Mouse (Mus musculus) midbrain, embryonic 10.5 days (tissue): ENCODE data around the gene Eva1c. TPM values are rescaled to one million over a fixed set of nuclear protein-coding genes. Genes with fewer than 3 reads are reported as not detected.

Source experiments
- DNase-seq: peaks from one replicate; pipeline ENCODE4 v3.0.0-alpha.2; 2017; ENCODE audit warnings: low spot score
- H3K27ac ChIP-seq: fragments of 300-500 bp; sonication (generic); replicated peaks from 2 replicates; pipeline ENCODE4 v1.5.1; 2016; ENCODE audit warnings: mild to moderate bottlenecking
- H3K27me3 ChIP-seq: fragments of 300-500 bp; sonication (generic); 2 replicates; pipeline ENCODE4 v1.6.1; 2016; ENCODE audit warnings: low read depth, mild to moderate bottlenecking; ENCODE audit not compliant: poor library complexity, severe bottlenecking
- H3K36me3 ChIP-seq: fragments of 300-500 bp; sonication (generic); 2 replicates; pipeline ENCODE4 v1.6.1; 2016; ENCODE audit warnings: mild to moderate bottlenecking, moderate library complexity
- H3K4me1 ChIP-seq: fragments of 300-500 bp; sonication (generic); 2 replicates; pipeline ENCODE4 v1.6.1; 2016
- H3K4me3 ChIP-seq: fragments of 300-500 bp; sonication (generic); 2 replicates; pipeline ENCODE4 v1.5.1; 2016; ENCODE audit warnings: mild to moderate bottlenecking, moderate library complexity
- H3K9me3 ChIP-seq: fragments of 300-500 bp; sonication (generic); replicated peaks from 2 replicates; pipeline ENCODE4 v1.6.1; 2016; ENCODE audit warnings: mild to moderate bottlenecking
- WGBS: fragments of 180-500 bp; shearing (Covaris S2); methylation state at CpG from one replicate; pipeline ENCODE4 v1.1.7; 2016; 5-methylcytosine and 5-hydroxymethylcytosine counted together
- polyA plus RNA-seq: library from polyadenylated mRNA; unstranded; fragments of >200 nt; fragmentation: Nextera tagmentation; extraction: Ambion mirVana; gene quantifications from 2 replicates; pipeline ENCODE4 v1.2.1, GENCODE M21; 2016

Eva1c gene
- polyA plus RNA-seq, 1 experiment from 2014 or later, result 0.96 TPM

- Histone ChIP-seq H3K36me3 (no peaks in the 10 kb centered on the region), H3K4me3 (peak overlapping the region; percentile 65), H3K9me3 (no peaks in the 10 kb centered on the region), H3K27me3 (peaks cover 80% of the 10 kb centered on the region), H3K4me1 (peaks cover 47% of the 10 kb centered on the region), H3K27ac (peak overlapping the region; percentile 69)
- WGBS, result 2% methylated on average over 45 of the region's 45 CpGs
- peak; percentile 71 for DNase-seq
These were observed 3.6 kb downstream of the Eva1c start for GRCm38 (mm10) chr16:90829894-90830685.

- WGBS, result under 1% methylated on average over 67 of the region's 67 CpGs
- DNase-seq, result peak; percentile 75
- no peaks in the 10 kb centered on the region for H3K36me3 ChIP-seq
- peaks cover 47% of the 10 kb centered on the region for H3K4me1 ChIP-seq
- H3K9me3 ChIP-seq, result no peaks in the 10 kb centered on the region
- peak overlapping the region; percentile 69 for H3K27ac ChIP-seq
- H3K4me3 ChIP-seq, result peak overlapping the region; percentile 65
- peaks cover 85% of the 10 kb centered on the region for H3K27me3 ChIP-seq
These were observed 4.3 kb downstream of the Eva1c start for GRCm38 (mm10) chr16:90830686-90831439.

DNA sequence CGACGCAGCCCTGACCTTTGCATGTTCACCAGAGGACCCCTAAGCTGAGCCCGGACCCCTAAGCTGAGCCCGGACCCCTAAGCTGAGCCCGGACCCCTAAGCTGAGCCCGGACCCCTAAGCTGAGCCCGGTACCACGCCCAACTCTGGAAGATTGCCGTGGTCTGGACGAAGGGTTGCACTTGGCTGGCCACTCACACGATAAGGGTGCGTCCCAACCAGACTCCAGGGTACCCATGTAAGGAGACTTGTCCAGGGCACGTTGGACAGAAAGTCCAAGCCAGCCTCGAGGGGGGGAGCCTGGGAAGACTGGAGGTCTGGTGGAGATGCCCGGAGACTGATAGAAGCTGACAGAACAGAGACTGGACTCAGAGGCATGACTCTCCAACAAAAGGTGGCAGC, 5.2 kb downstream of the Eva1c start:
- H3K4me3 ChIP-seq, result peak overlapping the region; percentile 65
- no peaks in the 10 kb centered on the region for H3K9me3 ChIP-seq
- H3K27ac ChIP-seq, result no peak overlapping the region
- 20% methylated on average over 15 of the region's 15 CpGs for WGBS
- H3K4me1 ChIP-seq, result peaks cover 47% of the 10 kb centered on the region
- H3K36me3 ChIP-seq, result no peaks in the 10 kb centered on the region
- H3K27me3 ChIP-seq, result peaks cover 82% of the 10 kb centered on the region
- no peak for DNase-seq

GRCm38 (mm10) chr16:90832495-90832894, 6.0 kb downstream of the Eva1c start:
- Histone ChIP-seq H3K9me3 (no peaks in the 10 kb centered on the region), H3K27me3 (peaks cover 81% of the 10 kb centered on the region), H3K4me1 (peaks cover 47% of the 10 kb centered on the region), H3K27ac (no peak overlapping the region), H3K36me3 (no peaks in the 10 kb centered on the region), H3K4me3 (no peak overlapping the region)
- no peak for DNase-seq
- WGBS, result 58% methylated on average over 6 of the region's 6 CpGs

- Histone ChIP-seq H3K27me3 (peaks cover 74% of the 10 kb centered on the region), H3K27ac (no peak overlapping the region)
- 38% methylated on average over 9 of the region's 9 CpGs for WGBS
These were observed 6.7 kb downstream of the Eva1c start for GRCm38 (mm10) chr16:90833041-90833791.

GRCm38 (mm10) chr16:90837431-90837830, 10.9 kb downstream of the Eva1c start:
- H3K27ac ChIP-seq, result no peak overlapping the region
- WGBS, result 83% methylated on average over 8 of the region's 8 CpGs
- peaks cover 36% of the 10 kb centered on the region for H3K27me3 ChIP-seq
- DNase-seq, result no peak
- peaks cover 34% of the 10 kb centered on the region for H3K4me1 ChIP-seq
- no peaks in the 10 kb centered on the region for H3K36me3 ChIP-seq
- H3K4me3 ChIP-seq, result no peak overlapping the region
- no peaks in the 10 kb centered on the region for H3K9me3 ChIP-seq

More at GRCm38 (mm10) chr16:90833041-90833791, 6.7 kb downstream of the Eva1c start:
- no peaks in the 10 kb centered on the region for H3K9me3 ChIP-seq
- peaks cover 47% of the 10 kb centered on the region for H3K4me1 ChIP-seq
- DNase-seq, result no peak
- H3K36me3 ChIP-seq, result no peaks in the 10 kb centered on the region
- no peak overlapping the region for H3K4me3 ChIP-seq

- no peaks in the 10 kb centered on the region for H3K36me3 ChIP-seq
- no peak overlapping the region; the same call in 1 of the 2 replicates for H3K4me3 ChIP-seq
- no peak for DNase-seq
- H3K27ac ChIP-seq, result peak overlapping the region; percentile 76; the same call in 1 of the 2 replicates
- H3K27me3 ChIP-seq, result peaks cover 8% of the 10 kb centered on the region; the same call in 1 of the 2 replicates
- WGBS, result 56% methylated on average over 9 of the region's 9 CpGs
- H3K4me1 ChIP-seq, result peaks cover 52% of the 10 kb centered on the region
- no peaks in the 10 kb centered on the region for H3K9me3 ChIP-seq
These were observed 15.6 kb downstream of the Eva1c start for GRCm38 (mm10) chr16:90842164-90842563.

GRCm38 (mm10) chr16:90845038-90845437, 18.5 kb downstream of the Eva1c start:
- peaks cover 71% of the 10 kb centered on the region for H3K4me1 ChIP-seq

GRCm38 (mm10) chr16:90845591-90845990, 19.1 kb downstream of the Eva1c start:
- Histone ChIP-seq H3K36me3 (no peaks in the 10 kb centered on the region), H3K4me3 (no peak overlapping the region), H3K4me1 (peaks cover 71% of the 10 kb centered on the region), H3K27ac (no peak overlapping the region), H3K9me3 (no peaks in the 10 kb centered on the region), H3K27me3 (peaks cover 14% of the 10 kb centered on the region; the same call in 1 of the 2 replicates)
- no peak for DNase-seq
- 81% methylated on average over 13 of the region's 13 CpGs for WGBS

More at GRCm38 (mm10) chr16:90845038-90845437, 18.5 kb downstream of the Eva1c start:
- DNase-seq, result no peak
- 87% methylated on average over 6 of the region's 6 CpGs for WGBS
- Histone ChIP-seq H3K4me3 (no peak overlapping the region), H3K36me3 (no peaks in the 10 kb centered on the region), H3K27ac (peak overlapping the region; percentile 46), H3K9me3 (no peaks in the 10 kb centered on the region), H3K27me3 (peaks cover 14% of the 10 kb centered on the region; the same call in 1 of the 2 replicates)

DNA sequence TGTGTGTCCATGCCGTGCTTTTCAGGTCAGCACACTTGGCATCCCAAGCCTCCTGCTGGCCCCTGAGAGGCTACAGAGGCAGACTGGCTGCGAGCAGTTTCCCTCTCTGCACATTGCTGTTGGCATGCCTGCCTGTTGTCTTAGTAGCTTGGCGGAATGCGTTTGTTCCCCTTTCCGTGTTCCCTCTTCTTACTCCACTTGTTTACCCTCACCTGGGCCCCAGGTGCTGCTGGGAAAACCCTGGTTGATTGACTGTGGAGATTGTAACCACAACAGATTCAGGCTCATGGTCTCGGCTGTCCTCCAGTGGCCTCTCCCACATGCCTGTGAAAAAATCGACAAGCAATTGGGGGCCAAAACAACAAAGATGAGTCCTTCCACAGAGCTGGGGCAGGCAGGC, 22.2 kb downstream of the Eva1c start:
- H3K9me3 ChIP-seq, result no peaks in the 10 kb centered on the region
- no peak for DNase-seq
- H3K4me3 ChIP-seq, result no peak overlapping the region
- 0 out of 2 replicates have a peak overlapping the region, but pooled peaks have one; percentile 49 for H3K27ac ChIP-seq
- peaks cover 44% of the 10 kb centered on the region for H3K4me1 ChIP-seq
- no peaks in the 10 kb centered on the region for H3K36me3 ChIP-seq
- H3K27me3 ChIP-seq, result peaks cover 7% of the 10 kb centered on the region; the same call in 1 of the 2 replicates
- WGBS, result 89% methylated on average over 7 of the region's 7 CpGs

DNA sequence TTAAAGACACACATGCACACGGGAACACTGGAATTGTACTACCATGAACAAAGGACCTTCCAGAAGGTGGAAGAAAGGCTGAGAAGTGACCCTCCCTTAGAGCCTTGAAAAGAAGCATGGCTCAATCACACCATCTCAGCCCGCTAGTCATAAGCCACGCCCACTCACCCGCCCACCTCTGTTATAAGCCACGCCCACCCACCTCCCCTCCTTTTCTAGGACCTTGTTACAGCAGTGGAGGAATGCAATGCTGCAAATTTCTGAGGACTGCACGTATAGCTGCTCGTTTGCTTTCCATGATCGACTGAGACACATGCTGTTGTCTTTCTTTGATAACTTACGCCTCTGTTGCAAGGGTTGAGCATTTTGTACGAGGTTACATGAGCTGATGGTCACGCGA, 22.7 kb downstream of the Eva1c start:
- Histone ChIP-seq H3K4me1 (peaks cover 43% of the 10 kb centered on the region), H3K27me3 (peaks cover 7% of the 10 kb centered on the region; the same call in 1 of the 2 replicates), H3K9me3 (no peaks in the 10 kb centered on the region), H3K36me3 (no peaks in the 10 kb centered on the region), H3K27ac (no peak overlapping the region), H3K4me3 (no peak overlapping the region)
- DNase-seq, result peak; percentile 42
- 52% methylated on average over 12 of the region's 12 CpGs for WGBS

DNA sequence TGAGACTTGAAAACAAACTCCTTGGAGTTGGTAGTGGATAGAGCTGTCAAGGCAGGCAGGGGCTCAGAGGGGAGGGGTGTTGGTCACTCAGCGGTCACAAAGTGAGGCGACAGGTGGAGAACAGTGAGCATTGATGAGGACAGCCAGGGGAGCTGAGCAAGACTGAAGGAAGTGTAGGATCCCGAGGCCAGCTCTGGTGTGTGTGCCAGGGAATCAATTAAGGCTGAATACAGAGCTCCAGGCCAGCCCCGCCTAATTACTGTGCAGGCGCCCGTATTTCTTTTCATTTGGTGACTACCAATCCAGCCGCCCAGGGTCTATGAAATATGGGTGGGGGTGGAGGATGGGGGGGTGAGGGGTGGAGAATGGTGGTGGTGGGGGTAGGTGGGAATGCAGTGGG, 24.4 kb downstream of the Eva1c start:
- H3K4me3 ChIP-seq, result no peak overlapping the region
- peaks cover 34% of the 10 kb centered on the region for H3K4me1 ChIP-seq
- DNase-seq, result no peak
- H3K27ac ChIP-seq, result no peak overlapping the region
- H3K36me3 ChIP-seq, result no peaks in the 10 kb centered on the region
- 73% methylated on average over 7 of the region's 7 CpGs for WGBS
- H3K9me3 ChIP-seq, result no peaks in the 10 kb centered on the region
- H3K27me3 ChIP-seq, result peaks cover 7% of the 10 kb centered on the region; the same call in 1 of the 2 replicates
